Mouse (Mus musculus) limb, embryonic 14.5 days (tissue): Measurements from ENCODE around the gene Trub2. TPM values are rescaled to one million over a fixed set of nuclear protein-coding genes. Genes with fewer than 3 reads are reported as not detected.
A peak's percentile ranks its signal among the peaks of the same experiment; 100 is the strongest.

Experiments
- ATAC-seq: fragments of 200-750 bp; cut with Nextera tagmentation; 2 replicates; pipeline ENCODE4 v1.8.0; 2017; ENCODE audit warnings: low read depth, moderate number of reproducible peaks, moderate TSS enrichment; ENCODE audit not compliant: low FRiP score
- DNase-seq: peaks from one replicate; pipeline ENCODE4 v3.0.0-alpha.2; 2015; ENCODE audit warnings: low spot score
- H3K27ac ChIP-seq: fragments of 300-500 bp; sonication (generic); replicated peaks from 2 replicates; pipeline ENCODE4 v1.5.1; 2014; ENCODE audit warnings: low read depth, mild to moderate bottlenecking, low read length, moderate library complexity, mixed read lengths
- H3K27me3 ChIP-seq: fragments of 300-500 bp; sonication (generic); 2 replicates; pipeline ENCODE4 v1.6.1; 2014; ENCODE audit warnings: low read length, mixed read lengths; ENCODE audit not compliant: control insufficient read depth, insufficient read depth
- H3K36me3 ChIP-seq: fragments of 300-500 bp; sonication (generic); 2 replicates; pipeline ENCODE4 v1.6.1; 2014; ENCODE audit warnings: mild to moderate bottlenecking, low read length, moderate library complexity, mixed read lengths; ENCODE audit not compliant: control insufficient read depth, insufficient read depth
- H3K4me1 ChIP-seq: fragments of 300-500 bp; sonication (generic); 2 replicates; pipeline ENCODE4 v1.6.1; 2014; ENCODE audit warnings: antibody characterized with exemption, low read length, mixed read lengths; ENCODE audit not compliant: control insufficient read depth, insufficient read depth
- H3K4me2 ChIP-seq: fragments of 300-500 bp; sonication (generic); replicated peaks from 2 replicates; pipeline ENCODE4 v1.6.1; 2014; ENCODE audit warnings: low read depth, mild to moderate bottlenecking, low read length, moderate library complexity; ENCODE audit not compliant: severe bottlenecking
- H3K4me3 ChIP-seq: fragments of 300-500 bp; sonication (generic); replicated peaks from 2 replicates; pipeline ENCODE4 v1.5.1; 2014; ENCODE audit warnings: low read length
- H3K9ac ChIP-seq: fragments of 300-500 bp; sonication (generic); 2 replicates; pipeline ENCODE4 v1.6.1; 2014; ENCODE audit warnings: mild to moderate bottlenecking, low read depth, low read length, moderate library complexity; ENCODE audit not compliant: severe bottlenecking
- H3K9me3 ChIP-seq: fragments of 300-500 bp; sonication (generic); 2 replicates; pipeline ENCODE4 v1.6.1; 2016; ENCODE audit warnings: low read length; ENCODE audit not compliant: control insufficient read depth
- POLR2A ChIP-seq: fragments of 200-500 bp; IDR thresholded peaks from 2 replicates; pipeline ENCODE4 v1.8.0; 2012; ENCODE audit warnings: inconsistent platforms, mild to moderate bottlenecking, moderate library complexity, borderline replicate concordance; ENCODE audit not compliant: insufficient read depth, insufficient read length; ENCODE audit errors: extremely low read depth
- WGBS: fragments of 180-500 bp; shearing (Covaris S2); extraction: QIAGEN DNeasy Blood & Tissue Kit; methylation state at CpG from one replicate; pipeline ENCODE4 v1.1.7; 2014; 5-methylcytosine and 5-hydroxymethylcytosine counted together
- polyA plus RNA-seq, 2 experiments: library from polyadenylated mRNA; depleted of rRNA in 1 of 2; stranded (reverse) in 1 of 2; unstranded in 1 of 2; fragments of >200 nt; fragmentation: Nextera tagmentation in 1 of 2; extraction: Ambion mirVana in 1 of 2; gene quantifications; 2 replicates each; pipeline versions ENCODE4 v1.2.1 to v1.2.3; 2012 to 2014

Trub2 gene
- polyA plus RNA-seq, 2 experiments = 24.2 to 45.8 TPM

DNA sequence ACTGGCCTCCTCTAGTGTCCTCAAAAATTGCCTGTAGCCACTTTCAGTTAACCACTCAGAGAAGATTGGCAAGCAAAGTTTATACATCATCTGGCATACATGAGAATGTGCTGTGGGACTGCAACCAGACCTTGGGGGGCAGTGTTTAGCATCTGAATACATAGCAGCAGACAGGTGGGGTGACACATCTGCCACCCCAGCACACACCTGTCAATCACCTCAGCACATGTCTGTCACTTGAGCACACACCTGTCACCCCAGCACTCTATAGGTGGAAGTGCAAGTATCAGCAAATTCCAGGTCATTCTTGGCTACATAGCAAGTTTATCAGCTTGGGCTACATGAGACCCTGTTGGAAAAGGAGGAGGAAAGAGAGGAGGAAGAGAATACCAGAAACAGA lies 32.6 kb downstream of the Trub2 start:
- no peak for ATAC-seq
- peaks cover 23% of the 10 kb centered on the region for H3K27me3 ChIP-seq

GRCm38 (mm10) chr2:29752397-29752796 lies 35.9 kb downstream of the Trub2 start:
- no peak for ATAC-seq
- no peak overlapping the region for H3K4me2 ChIP-seq
- no peak for TF ChIP-seq POLR2A
- 89% methylated on average over 5 of the region's 5 CpGs for WGBS
- H3K9me3 ChIP-seq = no peaks in the 10 kb centered on the region
- H3K36me3 ChIP-seq = no peaks in the 10 kb centered on the region
- no peak overlapping the region for H3K4me3 ChIP-seq
- DNase-seq = no peak
- H3K27ac ChIP-seq = no peak overlapping the region
- peaks cover 47% of the 10 kb centered on the region for H3K27me3 ChIP-seq
- no peaks in the 10 kb centered on the region for H3K4me1 ChIP-seq
- H3K9ac ChIP-seq = no peak overlapping the region

More for the DNA sequence above, 32.6 kb downstream of the Trub2 start:
- H3K36me3 ChIP-seq = no peaks in the 10 kb centered on the region
- no peak for DNase-seq
- H3K27ac ChIP-seq = no peak overlapping the region
- H3K4me3 ChIP-seq = no peak overlapping the region
- no peaks in the 10 kb centered on the region for H3K9me3 ChIP-seq
- no peak overlapping the region for H3K4me2 ChIP-seq
- no peak for TF ChIP-seq POLR2A
- no peak overlapping the region for H3K9ac ChIP-seq
- H3K4me1 ChIP-seq = no peaks in the 10 kb centered on the region

DNA sequence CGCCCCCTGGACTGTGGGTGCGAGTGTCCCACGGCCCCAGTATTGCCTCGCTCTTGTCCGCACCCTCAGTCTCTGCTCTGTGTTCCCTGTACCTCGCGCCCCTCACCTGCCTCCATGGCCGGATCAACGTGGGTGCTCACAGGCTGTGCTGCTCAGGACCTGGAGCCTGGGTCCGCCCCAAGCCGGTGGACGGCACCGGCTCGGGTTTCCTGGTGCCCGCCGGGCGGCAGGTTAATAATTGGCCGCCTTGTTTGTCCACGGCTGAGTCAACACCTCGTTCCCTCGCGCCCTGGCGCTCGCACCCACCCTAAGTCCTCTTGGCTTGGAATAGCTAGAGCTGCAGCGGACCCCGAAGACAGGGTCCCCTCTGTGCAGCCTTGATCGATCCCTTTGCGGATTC lies 36.8 kb downstream of the Trub2 start, which contains the start of gene Gm13420:
TSS of gene Gm13420 (minus strand) at position 189 of the 400 bp plus-strand sequence.
- WGBS = 7% methylated on average over 28 of the region's 28 CpGs
- DNase-seq (no peak), ATAC-seq (no peak)
- Histone ChIP-seq H3K9me3 (no peaks in the 10 kb centered on the region), H3K27ac (no peak within 1 kb of the TSS), H3K36me3 (no peaks in the 10 kb centered on the region), H3K9ac (no peak within 1 kb of the TSS), H3K4me2 (0 out of 2 replicates have a peak within 1 kb of the TSS, but pooled peaks have one; percentile 18), H3K27me3 (peaks cover 56% of the 10 kb centered on the region), H3K4me1 (no peaks in the 10 kb centered on the region), H3K4me3 (no peak within 1 kb of the TSS)
- no peak for TF ChIP-seq POLR2A

DNA sequence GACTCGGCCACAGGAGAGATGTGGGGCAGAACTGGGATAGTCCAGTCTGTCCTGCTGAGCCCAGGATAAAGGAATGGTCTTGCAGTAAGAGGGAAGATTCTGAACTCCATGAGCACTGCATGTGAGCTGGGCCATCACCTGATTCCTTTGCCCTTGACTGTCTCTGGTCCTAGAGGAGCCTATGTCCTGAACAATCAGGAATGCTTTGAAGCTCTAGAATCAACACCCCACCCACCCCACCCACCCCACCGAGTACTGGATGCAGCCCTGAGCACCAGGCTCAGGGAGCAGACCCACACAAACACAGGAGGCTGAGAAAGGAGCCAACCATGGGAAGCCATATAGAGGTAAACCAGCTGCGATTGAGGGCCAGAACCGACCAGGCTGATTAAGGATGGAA lies 39.8 kb downstream of the Trub2 start:
- Histone ChIP-seq H3K36me3 (no peaks in the 10 kb centered on the region), H3K27me3 (peaks cover 67% of the 10 kb centered on the region), H3K4me3 (no peak overlapping the region), H3K4me1 (no peaks in the 10 kb centered on the region), H3K9me3 (no peaks in the 10 kb centered on the region), H3K9ac (no peak overlapping the region), H3K27ac (no peak overlapping the region), H3K4me2 (no peak overlapping the region)
- WGBS = 86% methylated on average over 4 of the region's 4 CpGs
- no peak for TF ChIP-seq POLR2A
- DNase-seq (no peak), ATAC-seq (no peak)

DNA sequence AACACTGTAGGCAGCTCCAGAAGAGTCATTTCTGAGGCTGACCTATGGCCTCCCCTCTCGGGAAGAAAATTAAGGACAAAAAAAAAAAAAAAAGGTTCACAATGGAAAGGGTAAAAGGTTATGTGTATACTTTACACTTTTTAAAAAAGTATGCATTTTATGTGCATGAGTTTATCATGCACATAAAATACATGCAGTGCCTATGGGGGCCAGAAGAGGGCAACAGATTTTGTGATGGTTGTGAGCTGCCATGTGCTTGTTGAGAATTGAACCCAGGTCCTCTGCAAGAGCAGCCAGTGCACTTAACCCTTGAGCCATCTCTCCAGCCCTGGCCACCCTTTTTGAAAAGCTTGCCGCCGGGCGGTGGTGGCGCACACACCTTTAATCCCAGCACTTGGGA lies 40.5 kb downstream of the Trub2 start:
- Histone ChIP-seq H3K9ac (no peak overlapping the region), H3K27ac (no peak overlapping the region), H3K4me2 (0 out of 2 replicates have a peak overlapping the region, but pooled peaks have one; percentile 47), H3K9me3 (no peaks in the 10 kb centered on the region), H3K27me3 (peaks cover 62% of the 10 kb centered on the region), H3K4me3 (no peak overlapping the region), H3K36me3 (no peaks in the 10 kb centered on the region), H3K4me1 (no peaks in the 10 kb centered on the region)
- DNase-seq = no peak
- 53% methylated on average over 5 of the region's 5 CpGs for WGBS
- no peak for TF ChIP-seq POLR2A
- ATAC-seq = no peak
